Mouse (Mus musculus): ENCODE measurements around the gene Erg28. TPM values are rescaled to one million over a fixed set of nuclear protein-coding genes. Genes with fewer than 3 reads are reported as not detected.

Gene Erg28
- total and polyA plus RNA-seq, 2 experiments from 2014 or later: 79.8 to 104 TPM

DNA sequence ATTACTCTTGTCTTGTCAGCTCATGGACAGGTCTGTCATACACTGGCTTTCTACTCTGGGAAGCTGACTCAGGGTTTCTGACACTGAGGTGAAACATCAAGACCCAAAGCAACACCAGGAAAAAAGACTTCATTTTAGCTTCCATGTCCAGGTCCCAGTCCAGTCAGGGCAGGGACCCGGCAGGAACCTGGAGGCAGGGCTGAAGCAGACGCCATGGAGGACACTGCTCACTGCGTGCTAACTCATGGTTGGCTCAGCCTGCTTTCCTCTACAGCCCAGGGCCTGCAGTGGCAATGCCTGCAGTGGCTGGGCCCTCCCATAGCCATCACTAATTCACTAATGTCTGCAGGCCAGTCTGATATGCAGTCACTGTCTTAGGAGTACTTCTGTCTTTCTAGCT lies 4.5 kb upstream of the Erg28 start:
- H3K36me3 ChIP-seq (ENCODE audit: insufficient read depth, low read length): peaks cover 12% of the 10 kb centered on the region; the same call in 1 of the 2 replicates
- TF ChIP-seq CTCF (IDR thresholded peaks at IDR 0.05): no peak
- H3K4me2 ChIP-seq (ENCODE audit: low read depth, low read length, poor library complexity, severe bottlenecking): no peak overlapping the region
- H3K27ac ChIP-seq (ENCODE audit: low read depth, low read length): no peak overlapping the region
- H3K9ac ChIP-seq (replicated peaks; ENCODE audit: low read length, poor library complexity, severe bottlenecking): no peak overlapping the region
- no peaks in the 10 kb centered on the region for H3K27me3 ChIP-seq (ENCODE audit: insufficient read depth, low read length)
- H3K9me3 ChIP-seq (ENCODE audit: low read length): no peaks in the 10 kb centered on the region
- WGBS: 93% methylated on average over 3 of the region's 3 CpGs
- H3K4me1 ChIP-seq (ENCODE audit: insufficient read depth, low read length): no peaks in the 10 kb centered on the region
- ATAC-seq (ENCODE audit: low FRiP score): no peak
- H3K4me3 ChIP-seq (ENCODE audit: low read depth, low read length): no peak overlapping the region
- no peak for DNase-seq (ENCODE audit: low spot score)

DNA sequence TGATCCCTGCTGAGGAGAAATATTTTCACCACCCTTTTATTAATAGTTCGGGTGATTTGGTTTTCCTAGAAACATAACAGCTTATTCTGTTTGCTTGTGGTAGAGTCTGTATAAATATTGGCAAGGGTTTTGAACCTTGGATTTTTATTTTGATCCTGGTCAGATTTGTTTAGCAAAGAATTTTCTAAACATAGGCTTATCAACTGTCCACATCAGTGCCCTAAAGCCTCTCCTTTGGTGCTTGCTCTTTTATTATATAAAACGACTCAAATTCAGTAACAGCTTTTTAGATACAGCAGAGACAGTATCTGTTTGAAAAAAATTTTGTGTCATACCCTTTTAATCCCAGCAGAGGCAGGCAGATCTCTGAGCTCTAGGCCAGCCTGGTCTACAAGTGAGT lies 1.5 kb upstream of the Erg28 start:
- no peak overlapping the region for H3K4me2 ChIP-seq (ENCODE audit: low read depth, low read length, poor library complexity, severe bottlenecking)
- H3K4me3 ChIP-seq (ENCODE audit: low read depth, low read length): no peak overlapping the region
- no peaks in the 10 kb centered on the region for H3K27me3 ChIP-seq (ENCODE audit: insufficient read depth, low read length)
- H3K27ac ChIP-seq (ENCODE audit: low read depth, low read length): no peak overlapping the region
- ATAC-seq (ENCODE audit: low FRiP score) (no peak), DNase-seq (ENCODE audit: low spot score) (no peak)
- WGBS: 74% methylated on average over 2 of the region's 2 CpGs
- H3K4me1 ChIP-seq (ENCODE audit: insufficient read depth, low read length): peaks cover 3% of the 10 kb centered on the region; the same call in 1 of the 2 replicates
- H3K9ac ChIP-seq (replicated peaks; ENCODE audit: low read length, poor library complexity, severe bottlenecking): 0 out of 2 replicates have a peak overlapping the region, but pooled peaks have one; percentile 8
- H3K9me3 ChIP-seq (ENCODE audit: low read length): no peaks in the 10 kb centered on the region
- peaks cover 8% of the 10 kb centered on the region; the same call in 1 of the 2 replicates for H3K36me3 ChIP-seq (ENCODE audit: insufficient read depth, low read length)
- TF ChIP-seq CTCF (IDR thresholded peaks at IDR 0.05): no peak

DNA sequence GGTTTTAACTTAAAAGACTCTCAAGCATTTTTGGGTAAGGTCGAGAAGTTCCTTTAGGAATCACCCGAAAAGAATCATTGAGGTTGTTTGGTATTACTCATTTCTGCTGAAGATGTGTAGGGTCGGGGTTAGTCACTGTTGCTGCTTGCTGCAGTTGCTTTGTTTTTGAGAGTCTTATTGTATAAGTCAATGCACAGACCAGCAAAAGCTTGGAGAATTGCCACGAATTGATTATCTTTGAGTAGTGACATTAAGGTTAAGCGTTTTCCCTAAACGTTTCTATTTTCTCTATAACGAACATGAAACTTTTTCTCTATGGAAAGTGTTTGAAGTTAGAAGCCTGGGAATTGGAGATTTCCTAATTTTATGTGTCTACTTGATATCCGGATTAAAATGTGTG lies 1.0 kb upstream of the Erg28 start:
- H3K4me3 ChIP-seq (ENCODE audit: low read depth, low read length): peak overlapping the region; percentile 83
- WGBS: 9% methylated on average over 8 of the region's 8 CpGs
- TF ChIP-seq CTCF (IDR thresholded peaks at IDR 0.05): no peak
- DNase-seq (ENCODE audit: low spot score): no peak
- peak overlapping the region; percentile 56 for H3K4me2 ChIP-seq (ENCODE audit: low read depth, low read length, poor library complexity, severe bottlenecking)
- no peak for ATAC-seq (ENCODE audit: low FRiP score)
- peaks cover 3% of the 10 kb centered on the region; the same call in 1 of the 2 replicates for H3K4me1 ChIP-seq (ENCODE audit: insufficient read depth, low read length)
- no peaks in the 10 kb centered on the region for H3K9me3 ChIP-seq (ENCODE audit: low read length)
- peak overlapping the region; percentile 85 for H3K27ac ChIP-seq (ENCODE audit: low read depth, low read length)
- H3K36me3 ChIP-seq (ENCODE audit: insufficient read depth, low read length): peaks cover 8% of the 10 kb centered on the region; the same call in 1 of the 2 replicates
- no peaks in the 10 kb centered on the region for H3K27me3 ChIP-seq (ENCODE audit: insufficient read depth, low read length)
- H3K9ac ChIP-seq (replicated peaks; ENCODE audit: low read length, poor library complexity, severe bottlenecking): peak overlapping the region; percentile 65

DNA sequence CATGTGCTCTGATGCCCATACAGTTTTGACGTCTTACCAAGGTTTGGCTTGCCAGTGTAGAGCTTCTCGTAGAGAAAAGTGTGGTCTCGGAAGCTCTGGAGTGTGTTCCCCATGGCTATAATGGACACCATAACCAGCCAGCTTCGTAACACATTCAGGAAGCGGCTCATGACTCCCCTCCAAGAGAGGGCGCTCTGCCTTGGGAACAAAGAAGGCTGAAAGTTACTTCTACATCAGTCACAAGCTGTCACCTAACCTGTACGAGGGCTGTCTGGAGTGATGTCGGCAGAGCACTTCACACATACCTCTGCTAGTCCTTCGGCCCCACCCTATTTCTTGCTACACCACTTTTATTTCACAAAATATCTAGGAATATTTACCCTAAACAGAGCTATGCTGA lies 2.3 kb downstream of the Erg28 start:
- Histone ChIP-seq H3K27me3 (ENCODE audit: insufficient read depth, low read length) (no peaks in the 10 kb centered on the region), H3K4me1 (ENCODE audit: insufficient read depth, low read length) (peaks cover 3% of the 10 kb centered on the region; the same call in 1 of the 2 replicates), H3K9me3 (ENCODE audit: low read length) (no peaks in the 10 kb centered on the region), H3K9ac (replicated peaks; ENCODE audit: low read length, poor library complexity, severe bottlenecking) (no peak overlapping the region), H3K36me3 (ENCODE audit: insufficient read depth, low read length) (peaks cover 12% of the 10 kb centered on the region), H3K4me3 (ENCODE audit: low read depth, low read length) (no peak overlapping the region), H3K27ac (ENCODE audit: low read depth, low read length) (no peak overlapping the region), H3K4me2 (ENCODE audit: low read depth, low read length, poor library complexity, severe bottlenecking) (no peak overlapping the region)
- 79% methylated on average over 9 of the region's 9 CpGs for WGBS
- DNase-seq (ENCODE audit: low spot score) (no peak), ATAC-seq (ENCODE audit: low FRiP score) (no peak)
- peak; percentile 30; the same call in 1 of the 2 replicates for TF ChIP-seq CTCF (IDR thresholded peaks at IDR 0.05)

DNA sequence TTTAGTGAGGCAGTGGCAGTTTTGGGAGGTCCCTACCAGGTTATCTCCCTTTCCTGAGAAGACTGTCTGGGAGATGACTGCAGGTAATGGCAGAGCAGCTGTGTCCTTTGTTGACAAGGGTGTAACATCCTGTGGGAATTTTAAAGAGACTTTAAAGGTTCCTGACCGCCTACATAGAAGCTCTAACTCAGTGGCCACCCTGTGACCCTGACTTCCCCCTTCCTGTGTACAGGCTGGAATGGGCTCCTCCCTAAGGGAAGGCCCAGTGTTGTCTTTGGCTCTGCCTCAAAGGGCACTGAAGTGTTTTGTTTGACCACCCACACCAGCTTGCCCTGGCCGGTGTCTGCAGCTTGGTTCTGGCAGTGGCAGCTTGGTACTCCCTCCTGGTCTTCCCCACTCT lies 10.8 kb downstream of the Erg28 start:
- Histone ChIP-seq H3K27me3 (ENCODE audit: insufficient read depth, low read length) (no peaks in the 10 kb centered on the region), H3K4me1 (ENCODE audit: insufficient read depth, low read length) (no peaks in the 10 kb centered on the region), H3K36me3 (ENCODE audit: insufficient read depth, low read length) (peaks cover 19% of the 10 kb centered on the region), H3K9ac (replicated peaks; ENCODE audit: low read length, poor library complexity, severe bottlenecking) (no peak overlapping the region), H3K27ac (ENCODE audit: low read depth, low read length) (no peak overlapping the region), H3K9me3 (ENCODE audit: low read length) (no peaks in the 10 kb centered on the region), H3K4me2 (ENCODE audit: low read depth, low read length, poor library complexity, severe bottlenecking) (no peak overlapping the region), H3K4me3 (ENCODE audit: low read depth, low read length) (no peak overlapping the region)
- WGBS: 82% methylated on average over 2 of the region's 2 CpGs
- no peak for DNase-seq (ENCODE audit: low spot score)
- no peak for ATAC-seq (ENCODE audit: low FRiP score)
- TF ChIP-seq CTCF (IDR thresholded peaks at IDR 0.05): no peak

DNA sequence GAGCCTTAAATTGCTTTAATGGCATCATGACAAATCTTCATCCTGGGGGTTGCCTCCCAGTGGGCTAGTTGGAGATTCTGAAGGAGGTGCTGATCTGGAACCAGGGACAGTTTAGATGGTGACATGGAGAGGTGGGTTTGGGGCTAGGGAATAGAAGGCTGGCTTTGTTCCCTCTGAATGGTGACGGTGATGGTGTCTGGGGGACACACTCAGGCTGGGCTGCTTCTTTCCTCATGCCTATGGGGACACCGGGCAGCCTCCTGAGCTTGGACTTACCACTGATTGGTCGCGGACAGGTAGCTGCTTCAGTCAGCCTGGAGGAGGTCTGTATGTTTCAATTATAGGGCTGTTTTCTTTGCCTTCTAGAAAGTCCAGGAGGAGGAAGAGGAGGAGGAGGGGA lies 12.7 kb downstream of the Erg28 start:
- 99% methylated on average over 4 of the region's 4 CpGs for WGBS
- Histone ChIP-seq H3K27me3 (ENCODE audit: insufficient read depth, low read length) (no peaks in the 10 kb centered on the region), H3K4me2 (ENCODE audit: low read depth, low read length, poor library complexity, severe bottlenecking) (no peak overlapping the region), H3K4me1 (ENCODE audit: insufficient read depth, low read length) (no peaks in the 10 kb centered on the region), H3K9me3 (ENCODE audit: low read length) (no peaks in the 10 kb centered on the region), H3K36me3 (ENCODE audit: insufficient read depth, low read length) (peaks cover 17% of the 10 kb centered on the region), H3K4me3 (ENCODE audit: low read depth, low read length) (no peak overlapping the region), H3K9ac (replicated peaks; ENCODE audit: low read length, poor library complexity, severe bottlenecking) (no peak overlapping the region), H3K27ac (ENCODE audit: low read depth, low read length) (no peak overlapping the region)
- no peak for TF ChIP-seq CTCF (IDR thresholded peaks at IDR 0.05)
- ATAC-seq (ENCODE audit: low FRiP score) (no peak), DNase-seq (ENCODE audit: low spot score) (no peak)

Measured in midbrain, postnatal 0 days (tissue).